Mouse (Mus musculus) midbrain, embryonic 13.5 days (tissue): ENCODE results near the gene Dph3. TPM values are rescaled to one million over a fixed set of nuclear protein-coding genes. Genes with fewer than 3 reads are reported as not detected.
"Not testable (repeated sequence)": the region's sequence is repeated elsewhere in the genome, so short reads cannot be mapped to it uniquely, and the experiment has no call there.

Experiments used
- ATAC-seq: fragments of 200-750 bp; cut with Nextera tagmentation; 2 replicates; pipeline ENCODE4 v1.8.0; 2017; ENCODE audit warnings: mild to moderate bottlenecking, moderate TSS enrichment, moderate library complexity
- H3K27ac ChIP-seq: fragments of 300-500 bp; sonication (generic); 2 replicates; pipeline ENCODE4 v1.5.1; 2015; ENCODE audit warnings: inconsistent platforms, mild to moderate bottlenecking, moderate library complexity
- H3K27me3 ChIP-seq: fragments of 300-500 bp; sonication (generic); 2 replicates; pipeline ENCODE4 v1.6.1; 2015; ENCODE audit warnings: mild to moderate bottlenecking, inconsistent platforms
- H3K36me3 ChIP-seq: fragments of 300-500 bp; sonication (generic); 2 replicates; pipeline ENCODE4 v1.6.1; 2015; ENCODE audit warnings: mild to moderate bottlenecking, inconsistent platforms
- H3K4me1 ChIP-seq: fragments of 300-500 bp; sonication (generic); replicated peaks from 2 replicates; pipeline ENCODE4 v1.6.1; 2015; ENCODE audit warnings: inconsistent platforms
- H3K4me2 ChIP-seq: fragments of 300-500 bp; sonication (generic); replicated peaks from 2 replicates; pipeline ENCODE4 v1.6.1; 2015; ENCODE audit warnings: moderate library complexity, mild to moderate bottlenecking, inconsistent platforms
- H3K4me3 ChIP-seq: fragments of 300-500 bp; sonication (generic); replicated peaks from 2 replicates; pipeline ENCODE4 v1.5.1; 2015; ENCODE audit warnings: mild to moderate bottlenecking, inconsistent platforms
- H3K9ac ChIP-seq: fragments of 300-500 bp; sonication (generic); replicated peaks from 2 replicates; pipeline ENCODE4 v1.6.1; 2015; ENCODE audit warnings: mild to moderate bottlenecking, inconsistent platforms
- H3K9me3 ChIP-seq: fragments of 300-500 bp; sonication (generic); 2 replicates; pipeline ENCODE4 v1.6.1; 2016; ENCODE audit warnings: mild to moderate bottlenecking, inconsistent platforms
- WGBS: fragments of 180-500 bp; shearing (Covaris S2); methylation state at CpG from one replicate; pipeline ENCODE4 v1.1.7; 2015; 5-methylcytosine and 5-hydroxymethylcytosine counted together
- polyA plus RNA-seq: library from polyadenylated mRNA; unstranded; fragments of >200 nt; fragmentation: Nextera tagmentation; extraction: Ambion mirVana; gene quantifications from 2 replicates; pipeline ENCODE4 v1.2.1, GENCODE M21; 2015

Dph3 gene
- 73.9 and 82.5 TPM in 2 replicates for polyA plus RNA-seq

DNA sequence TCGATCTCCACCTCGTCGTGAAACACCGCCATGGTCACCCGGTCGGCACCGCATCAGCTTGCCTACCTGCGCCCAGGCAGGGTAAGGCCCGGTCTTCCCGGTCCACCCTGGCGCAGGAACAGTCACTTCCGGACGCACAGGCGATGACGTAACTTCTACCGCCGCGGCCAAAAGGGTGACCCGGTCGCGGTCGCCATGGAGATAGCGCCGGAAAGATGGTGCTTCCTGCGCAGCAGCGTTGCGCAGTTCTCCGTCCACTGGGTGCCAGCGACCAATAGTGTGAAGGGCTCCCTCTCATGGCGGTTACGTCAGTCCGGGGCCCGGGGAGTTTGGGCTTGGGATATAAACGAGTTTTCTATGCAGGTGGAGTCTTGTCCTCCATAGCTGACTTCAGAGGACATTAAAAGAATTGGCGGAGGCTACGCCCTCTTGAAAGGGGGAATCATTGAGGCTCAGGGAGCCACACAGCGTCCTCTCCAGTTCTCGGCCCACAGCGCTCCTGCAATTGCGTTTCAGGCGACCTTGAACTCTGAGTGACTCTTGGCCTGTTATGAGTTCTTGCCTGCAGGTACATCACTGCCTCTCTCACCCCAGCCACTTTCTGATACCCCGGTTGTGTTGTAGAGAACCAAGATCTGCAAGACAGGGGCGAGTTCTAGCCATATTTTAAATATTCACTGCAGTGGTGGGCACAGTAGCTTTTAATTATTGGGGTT lies at the start of gene Dph3:
Dph3 (minus strand) TSS at position 244 of the 716 bp plus-strand sequence.
- Histone ChIP-seq H3K27ac (peak within 1 kb of the TSS; percentile 84), H3K4me2 (peak within 1 kb of the TSS; percentile 75), H3K9ac (peak within 1 kb of the TSS; percentile 79), H3K9me3 (no peaks in the 10 kb centered on the region), H3K36me3 (peaks cover 23% of the 10 kb centered on the region), H3K4me3 (peak within 1 kb of the TSS; percentile 68), H3K27me3 (no peaks in the 10 kb centered on the region), H3K4me1 (peaks cover 27% of the 10 kb centered on the region)
- ATAC-seq: peak; percentile 98
- under 1% methylated on average over 43 of the region's 43 CpGs for WGBS

DNA sequence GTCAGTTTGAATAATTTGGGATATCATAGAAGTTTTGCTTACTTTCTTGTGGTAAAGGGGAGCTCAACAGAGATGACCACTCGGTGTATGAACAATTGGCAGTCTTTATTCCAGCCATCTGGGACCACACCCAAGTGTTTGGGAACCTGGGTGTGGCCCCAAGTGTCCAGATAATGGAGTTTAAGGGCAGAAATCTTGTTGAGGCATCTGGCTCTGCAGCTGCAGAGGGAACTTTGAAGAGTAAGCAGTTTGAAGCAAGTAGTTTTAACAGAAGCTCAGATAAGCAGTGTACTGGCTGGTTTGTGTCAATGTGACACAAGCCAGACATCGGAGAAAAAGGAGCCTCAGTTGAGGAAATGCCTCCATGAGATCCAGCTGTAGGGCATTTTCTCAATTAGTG lies 48.8 kb upstream of the Dph3 start:
- H3K4me3 ChIP-seq: no peak overlapping the region
- no peak for ATAC-seq
- 85% methylated on average over 2 of the region's 2 CpGs for WGBS
- no peak overlapping the region for H3K4me2 ChIP-seq
- H3K27me3 ChIP-seq: no peaks in the 10 kb centered on the region
- H3K9ac ChIP-seq: no peak overlapping the region
- H3K36me3 ChIP-seq: no peaks in the 10 kb centered on the region
- no peaks in the 10 kb centered on the region for H3K9me3 ChIP-seq
- H3K4me1 ChIP-seq: no peaks in the 10 kb centered on the region
- H3K27ac ChIP-seq: no peak overlapping the region

DNA sequence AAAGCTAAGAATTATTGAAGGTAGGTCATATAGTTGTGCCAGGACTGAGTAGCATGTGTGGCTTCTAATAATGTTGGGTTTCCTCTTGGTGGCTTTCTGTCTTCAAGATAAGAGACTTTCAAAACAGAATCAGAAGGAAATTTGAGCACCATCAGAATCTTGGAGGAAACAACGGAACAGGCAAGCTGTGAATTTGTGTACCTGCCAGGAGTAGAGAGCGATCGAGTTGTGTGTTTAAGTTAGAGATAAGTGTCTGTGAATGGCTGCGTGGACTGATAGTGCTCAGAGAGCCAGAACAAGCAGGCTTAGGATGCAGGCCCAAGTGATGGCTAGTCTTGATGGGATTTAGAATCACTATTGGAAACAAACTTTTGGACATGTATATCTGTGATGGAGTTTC lies 46.3 kb upstream of the Dph3 start:
- H3K36me3 ChIP-seq: no peaks in the 10 kb centered on the region
- no peaks in the 10 kb centered on the region for H3K9me3 ChIP-seq
- 86% methylated on average over 4 of the region's 4 CpGs for WGBS
- no peak overlapping the region for H3K4me2 ChIP-seq
- no peaks in the 10 kb centered on the region for H3K4me1 ChIP-seq
- no peak for ATAC-seq
- no peak overlapping the region for H3K4me3 ChIP-seq
- H3K9ac ChIP-seq: no peak overlapping the region
- H3K27me3 ChIP-seq: no peaks in the 10 kb centered on the region
- H3K27ac ChIP-seq: no peak overlapping the region

- no peak overlapping the region for H3K9ac ChIP-seq
- 83% methylated on average over 5 of the region's 5 CpGs for WGBS
- no peak for ATAC-seq
- H3K9me3 ChIP-seq: no peaks in the 10 kb centered on the region
- no peaks in the 10 kb centered on the region for H3K36me3 ChIP-seq
- H3K4me2 ChIP-seq: no peak overlapping the region
- H3K27me3 ChIP-seq: no peaks in the 10 kb centered on the region
- no peak overlapping the region for H3K27ac ChIP-seq
- H3K4me3 ChIP-seq: no peak overlapping the region
- no peaks in the 10 kb centered on the region for H3K4me1 ChIP-seq
Measured at GRCm38 (mm10) chr14:32128409-32128808, 42.9 kb upstream of the Dph3 start.

DNA sequence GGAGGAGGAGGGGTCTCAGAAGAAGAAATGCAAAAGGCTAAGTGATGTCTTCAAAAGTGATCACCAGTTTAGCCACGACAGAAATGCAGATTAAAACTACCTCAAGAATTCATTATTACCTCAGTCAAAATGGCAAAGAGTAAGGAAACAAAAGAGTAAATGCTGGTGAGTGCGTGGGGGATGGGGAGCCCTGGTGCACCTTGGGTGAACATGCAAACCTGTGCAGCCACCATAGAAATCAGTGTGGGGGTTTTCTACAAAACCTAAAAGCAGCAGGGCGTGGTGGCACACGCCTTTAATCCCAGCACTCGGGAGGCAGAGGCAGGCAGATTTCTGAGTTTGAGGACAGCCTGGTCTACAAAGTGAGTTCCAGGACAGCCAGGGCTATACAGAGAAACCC lies 39.7 kb upstream of the Dph3 start:
- not testable (repeated sequence) for H3K27ac ChIP-seq, H3K4me1 ChIP-seq, H3K4me2 ChIP-seq, H3K36me3 ChIP-seq, H3K27me3 ChIP-seq, H3K4me3 ChIP-seq, H3K9me3 ChIP-seq, ATAC-seq, H3K9ac ChIP-seq
- whole genome bisulfite sequencing: 86% methylated on average over 5 of the region's 5 CpGs

GRCm38 (mm10) chr14:32124261-32124660 lies 38.7 kb upstream of the Dph3 start:
- H3K4me1 ChIP-seq: no peaks in the 10 kb centered on the region
- ATAC-seq: no peak
- no peak overlapping the region for H3K27ac ChIP-seq
- no peak overlapping the region for H3K4me2 ChIP-seq
- no peaks in the 10 kb centered on the region for H3K27me3 ChIP-seq
- no peak overlapping the region for H3K9ac ChIP-seq
- H3K36me3 ChIP-seq: no peaks in the 10 kb centered on the region
- no peak overlapping the region for H3K4me3 ChIP-seq
- WGBS: 71% methylated on average over 3 of the region's 3 CpGs
- H3K9me3 ChIP-seq: no peaks in the 10 kb centered on the region

- no peak overlapping the region for H3K4me3 ChIP-seq
- no peaks in the 10 kb centered on the region for H3K36me3 ChIP-seq
- H3K27ac ChIP-seq: no peak overlapping the region
- H3K4me2 ChIP-seq: no peak overlapping the region
- no peaks in the 10 kb centered on the region for H3K4me1 ChIP-seq
- ATAC-seq: no peak
- no peak overlapping the region for H3K9ac ChIP-seq
- no peaks in the 10 kb centered on the region for H3K27me3 ChIP-seq
- no peaks in the 10 kb centered on the region for H3K9me3 ChIP-seq
- WGBS: 50% methylated on average over 2 of the region's 2 CpGs
Measured at GRCm38 (mm10) chr14:32121920-32122315, 36.4 kb upstream of the Dph3 start.

DNA sequence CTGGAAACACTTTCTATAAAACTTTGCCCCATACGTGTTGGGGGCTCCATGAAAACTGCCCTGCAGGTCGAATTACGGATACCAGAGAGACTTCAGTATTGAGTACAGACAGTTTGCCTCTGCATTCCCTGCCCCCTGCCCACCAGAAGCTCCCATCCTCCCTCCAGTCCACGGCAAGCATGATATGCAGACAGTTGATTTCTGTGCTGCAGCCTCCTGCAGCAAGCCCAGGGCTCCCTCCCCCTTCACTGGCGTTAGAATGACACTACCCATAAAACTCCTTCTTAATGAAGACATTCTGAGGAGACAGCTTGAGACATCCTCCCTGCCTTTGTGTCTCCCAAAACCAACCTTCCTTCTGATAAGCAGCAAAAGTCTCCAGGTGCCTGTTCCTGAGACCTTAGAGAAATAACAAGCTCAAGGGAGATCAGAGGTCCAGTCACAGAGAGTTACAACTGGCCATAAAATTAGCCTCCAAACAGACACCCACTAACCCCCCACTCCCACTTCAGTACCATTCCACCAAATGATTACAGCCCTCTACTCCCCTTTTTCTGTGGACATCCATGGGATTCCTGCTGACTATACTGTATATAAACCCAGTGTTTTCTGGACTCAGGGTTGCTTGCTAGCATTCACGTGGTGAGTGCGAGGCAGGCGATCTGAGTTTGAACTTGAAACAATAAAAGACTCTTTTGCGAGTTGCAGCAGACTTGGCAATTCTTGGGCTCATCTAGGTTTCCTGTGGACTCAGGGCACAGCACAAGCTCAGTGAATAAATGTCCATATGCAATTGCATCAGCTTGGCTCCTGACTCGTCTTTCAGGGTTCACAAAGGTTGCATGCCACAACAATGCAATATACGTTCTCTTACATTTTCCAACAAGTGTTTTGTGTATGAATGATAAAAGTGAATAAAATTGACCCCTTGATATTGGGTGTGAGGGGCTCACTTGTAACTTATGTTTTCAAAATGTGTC lies 35.7 kb upstream of the Dph3 start:
- 73% methylated on average over 11 of the region's 11 CpGs for WGBS
- Histone ChIP-seq H3K9me3 (no peaks in the 10 kb centered on the region), H3K4me3 (no peak overlapping the region), H3K4me2 (no peak overlapping the region), H3K27me3 (no peaks in the 10 kb centered on the region), H3K4me1 (no peaks in the 10 kb centered on the region), H3K27ac (no peak overlapping the region), H3K9ac (no peak overlapping the region), H3K36me3 (no peaks in the 10 kb centered on the region)
- ATAC-seq: no peak

DNA sequence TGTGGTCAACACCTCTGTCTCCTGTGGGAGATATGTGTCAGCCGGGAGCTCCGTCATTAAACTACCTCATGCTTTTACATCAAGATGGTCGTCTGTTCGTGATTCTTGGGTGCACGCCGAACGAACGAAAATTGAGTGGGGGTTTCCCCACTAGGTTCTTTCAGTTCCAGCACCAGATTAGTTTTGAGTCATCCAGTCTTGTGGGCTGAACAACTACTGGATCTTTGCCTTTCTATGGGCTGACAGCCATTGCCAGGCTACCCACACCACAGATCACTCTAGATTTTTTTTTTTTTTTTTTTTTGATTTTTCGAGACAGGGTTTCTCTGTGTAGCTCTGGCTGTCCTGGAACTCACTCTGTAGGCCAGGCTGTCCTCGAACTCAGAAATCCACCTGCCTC lies 26.6 kb upstream of the Dph3 start:
- H3K9me3 ChIP-seq, H3K27me3 ChIP-seq, H3K4me2 ChIP-seq, H3K4me3 ChIP-seq, H3K9ac ChIP-seq, H3K4me1 ChIP-seq, ATAC-seq, H3K36me3 ChIP-seq, H3K27ac ChIP-seq: not testable (repeated sequence)
- 92% methylated on average over 10 of the region's 10 CpGs for WGBS

GRCm38 (mm10) chr14:32106911-32107310 lies 21.4 kb upstream of the Dph3 start:
- no peak overlapping the region for H3K4me3 ChIP-seq
- no peak for ATAC-seq
- H3K4me2 ChIP-seq: no peak overlapping the region
- H3K9ac ChIP-seq: no peak overlapping the region
- no peaks in the 10 kb centered on the region for H3K27me3 ChIP-seq
- 89% methylated on average over 4 of the region's 4 CpGs for WGBS
- H3K27ac ChIP-seq: no peak overlapping the region
- no peaks in the 10 kb centered on the region for H3K9me3 ChIP-seq
- H3K4me1 ChIP-seq: no peaks in the 10 kb centered on the region
- H3K36me3 ChIP-seq: peaks cover 16% of the 10 kb centered on the region

GRCm38 (mm10) chr14:32105663-32106062 lies 20.1 kb upstream of the Dph3 start:
- H3K4me3 ChIP-seq: no peak overlapping the region
- no peaks in the 10 kb centered on the region for H3K9me3 ChIP-seq
- H3K27me3 ChIP-seq: no peaks in the 10 kb centered on the region
- H3K36me3 ChIP-seq: peaks cover 23% of the 10 kb centered on the region
- no peaks in the 10 kb centered on the region for H3K4me1 ChIP-seq
- no peak overlapping the region for H3K9ac ChIP-seq
- no peak for ATAC-seq
- no peak overlapping the region for H3K4me2 ChIP-seq
- H3K27ac ChIP-seq: no peak overlapping the region
- WGBS: 63% methylated on average over 7 of the region's 7 CpGs

DNA sequence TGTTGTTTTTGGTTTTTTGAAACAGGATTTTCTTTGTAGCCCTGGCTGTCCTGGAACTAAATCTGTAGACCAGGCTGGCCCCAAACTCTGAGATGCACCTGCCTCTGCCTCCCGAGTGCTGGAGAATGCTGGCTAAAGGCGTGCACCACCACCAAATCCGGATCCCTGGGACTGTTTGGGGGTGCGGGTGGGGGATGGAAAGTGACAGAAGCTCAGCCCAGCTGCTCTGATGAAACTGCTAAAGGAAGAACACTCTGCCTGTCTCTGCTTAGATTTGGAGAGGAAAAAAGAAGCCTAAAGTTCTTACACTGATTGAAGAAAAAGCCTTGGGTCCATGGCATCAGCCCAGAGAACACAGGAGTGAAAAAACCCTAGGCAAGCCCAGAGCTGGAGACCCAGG lies 18.0 kb upstream of the Dph3 start:
- Histone ChIP-seq H3K4me2 (no peak overlapping the region), H3K4me1 (no peaks in the 10 kb centered on the region), H3K9ac (no peak overlapping the region), H3K36me3 (peaks cover 44% of the 10 kb centered on the region), H3K9me3 (no peaks in the 10 kb centered on the region), H3K27ac (no peak overlapping the region), H3K4me3 (no peak overlapping the region), H3K27me3 (no peaks in the 10 kb centered on the region)
- ATAC-seq: no peak
- WGBS: 88% methylated on average over 4 of the region's 4 CpGs
